Mouse (Mus musculus): ENCODE measurements around the gene B4galt4.

DNA sequence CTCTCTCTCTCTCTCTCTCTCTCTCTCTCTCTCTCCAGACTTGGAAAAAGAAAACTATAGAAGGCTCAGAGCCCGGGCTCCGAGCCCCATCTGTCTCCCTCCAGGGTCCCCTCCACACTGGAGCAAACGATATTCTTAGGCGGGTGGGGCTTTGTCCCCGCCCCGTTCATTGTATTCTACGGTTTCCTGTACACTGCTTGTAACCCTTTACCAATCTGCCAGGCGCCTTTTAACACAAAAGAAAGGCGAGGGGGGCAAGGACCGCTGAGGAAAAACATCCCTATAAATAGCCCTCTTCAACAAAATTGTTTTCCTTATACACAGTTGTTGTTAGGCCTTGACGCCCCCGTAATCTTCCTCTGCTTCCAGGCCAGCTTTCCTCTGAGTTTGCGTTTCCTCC is 17.1 kb upstream of the B4galt4 start:
- no peak for TF ChIP-seq HCFC1 (IDR thresholded peaks at IDR 0.05; ENCODE audit: borderline replicate concordance, insufficient read depth, low read length)
- no peak for TF ChIP-seq ZC3H11A (IDR thresholded peaks at IDR 0.05; ENCODE audit: borderline replicate concordance, low read depth, low read length)

All from ES-E14 (cell line).